In the genomic region with DNA sequence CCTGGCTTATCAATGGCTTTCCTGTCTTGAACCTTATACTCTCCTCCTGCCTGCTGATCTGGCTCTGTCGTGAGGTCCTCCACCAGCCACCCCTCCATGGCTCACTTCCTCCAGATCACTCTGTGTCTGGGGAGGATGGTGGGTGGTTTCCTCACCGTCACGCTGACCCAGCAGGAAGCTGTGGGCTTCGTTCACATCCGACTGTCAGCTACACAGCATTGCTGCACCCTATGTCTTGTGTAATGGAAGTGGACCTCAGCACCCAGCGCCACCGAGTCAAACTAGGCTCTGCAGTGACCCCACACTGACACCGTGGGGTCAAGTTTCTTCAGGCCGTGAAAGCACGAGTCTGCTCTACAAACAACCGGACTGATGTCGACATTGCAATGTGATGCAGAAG, we compare ENCODE assay signal across 9 mouse cellular contexts.
DNase-seq lines count a peak whose midpoint lies in the region; ATAC-seq and TF ChIP-seq lines count a peak whose summit lies in the region.
"Had no signal": no experiment of that assay in that cellular context is flagged by ENCODE, and none has a peak within 500 bp of the region (broad histone marks: within the 10 kb centered on the region; RNA-seq: fewer than 3 reads in every experiment).

No protein-coding gene starts in this region.

- no peaks in the 10 kb centered on the region for H3K79me2 ChIP-seq in macrophage (ENCODE audit: inconsistent target)

- H3K4me1 ChIP-seq in embryonic facial prominence, embryonic 10.5 days = peaks cover 27% of the 10 kb centered on the region

- H3K27me3 ChIP-seq in embryonic facial prominence, embryonic 10.5 days (replicated peaks; ENCODE audit: low read depth, poor library complexity, severe bottlenecking) = no peaks in the 10 kb centered on the region
- H3K27me3 ChIP-seq: hindbrain, embryonic 15.5 days had no signal

- peak; percentile 6 for DNase-seq in kidney, adult 9 months
- DNase-seq in kidney, postnatal 25 days = no peak
- peak; percentile 71 for DNase-seq in induced T-regulatory cell, adult 2 months (ENCODE audit: low read depth)
- peak; percentile 37 for DNase-seq in thymus, postnatal 0 days (ENCODE audit: low spot score)
- no peak for DNase-seq in gastrocnemius, adult 2 months
- DNase-seq in embryonic facial prominence, embryonic 10.5 days (ENCODE audit: low spot score) = no peak

- peak overlapping the region; percentile 64 for H3K27ac ChIP-seq in macrophage
- no peak overlapping the region for H3K27ac ChIP-seq in gastrocnemius, adult 2 months
- no peak overlapping the region for H3K27ac ChIP-seq in embryonic facial prominence, embryonic 10.5 days (replicated peaks)
- H3K27ac ChIP-seq: hindbrain, embryonic 15.5 days had no signal

- no peak for ATAC-seq in cerebellum, adult (ENCODE audit: insufficient number of reproducible peaks, low FRiP score, low TSS enrichment)

- no peaks in the 10 kb centered on the region for H3K9me3 ChIP-seq in embryonic facial prominence, embryonic 10.5 days
- H3K9me3 ChIP-seq: hindbrain, embryonic 15.5 days had no signal

- intact Hi-C loops in gastrocnemius, adult 2 months (cut with DNase I) = loop anchor here (2.0 to 5.0 kb wide), 3 partner anchors 79 to 1371 kb away; no protein-coding TSS in a partner anchor

- no peaks in the 10 kb centered on the region for H3K36me3 ChIP-seq in macrophage (ENCODE audit: inconsistent target)
- H3K36me3 ChIP-seq in embryonic facial prominence, embryonic 10.5 days (replicated peaks) = no peaks in the 10 kb centered on the region
- H3K36me3 ChIP-seq: hindbrain, embryonic 15.5 days had no signal

- H3K4me3 ChIP-seq in macrophage (ENCODE audit: inconsistent target) = no peak overlapping the region
- no peak overlapping the region for H3K4me3 ChIP-seq in gastrocnemius, adult 2 months
- no peak overlapping the region for H3K4me3 ChIP-seq in embryonic facial prominence, embryonic 10.5 days
- H3K4me3 ChIP-seq: hindbrain, embryonic 15.5 days had no signal

- WGBS in macrophage (ENCODE audit: missing documents) = under 1% methylated on average over 12 of the region's 12 CpGs
- 52% methylated on average over 12 of the region's 12 CpGs for WGBS in embryonic facial prominence, embryonic 10.5 days

- no peak for TF ChIP-seq CTCF in gastrocnemius, adult 2 months (IDR thresholded peaks at IDR 0.05)

Comparison
In these comparisons a context has a peak if more than half of its experiments do, and no peak if none do; other contexts are left out.
1. DNase-seq: peak in kidney, adult 9 months (single experiment), induced T-regulatory cell, adult 2 months (single experiment) and thymus, postnatal 0 days (single experiment); none in kidney, postnatal 25 days (0 of 2), gastrocnemius, adult 2 months (single experiment) and embryonic facial prominence, embryonic 10.5 days (single experiment).